Mouse (Mus musculus) retina, adult 2 months (tissue): ENCODE measurements at regions not wholly inside any gene's neighbourhood (a gene's known extent, or its start where the extent isn't known, plus 50 kb on each side); places are given as distances from the start of the nearest gene placed in this dataset.

Experiments used
- DNase-seq: peaks from one replicate; pipeline ENCODE4 v3.0.0-alpha.2; 2012; ENCODE audit warnings: low read depth, low spot score

- DNase-seq: no peak
Measured at GRCm38 (mm10) chr4:125765171-125765570, 259.2 kb upstream of the Csf3r start.

DNA sequence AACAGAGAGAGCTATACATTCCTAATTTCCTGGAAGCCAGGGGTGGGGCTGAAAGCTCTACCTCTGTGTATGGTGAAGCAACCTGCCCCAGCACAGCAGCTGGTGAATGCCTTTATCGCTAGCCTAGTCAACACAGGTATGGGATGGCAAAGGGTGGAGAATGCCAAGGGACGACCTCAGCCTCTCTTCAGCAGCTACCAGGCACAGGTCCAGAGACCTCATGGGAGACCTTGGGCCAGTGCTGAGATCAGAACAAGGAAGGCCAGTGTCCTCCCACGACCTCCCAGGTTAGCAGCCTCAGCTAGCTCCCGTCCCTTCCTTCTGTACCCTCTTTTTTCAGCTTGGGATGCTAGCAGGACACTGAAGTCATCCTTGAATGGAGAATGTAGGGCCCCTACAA lies 247.2 kb upstream of the Csf3r start:
- DNase-seq: no peak

DNA sequence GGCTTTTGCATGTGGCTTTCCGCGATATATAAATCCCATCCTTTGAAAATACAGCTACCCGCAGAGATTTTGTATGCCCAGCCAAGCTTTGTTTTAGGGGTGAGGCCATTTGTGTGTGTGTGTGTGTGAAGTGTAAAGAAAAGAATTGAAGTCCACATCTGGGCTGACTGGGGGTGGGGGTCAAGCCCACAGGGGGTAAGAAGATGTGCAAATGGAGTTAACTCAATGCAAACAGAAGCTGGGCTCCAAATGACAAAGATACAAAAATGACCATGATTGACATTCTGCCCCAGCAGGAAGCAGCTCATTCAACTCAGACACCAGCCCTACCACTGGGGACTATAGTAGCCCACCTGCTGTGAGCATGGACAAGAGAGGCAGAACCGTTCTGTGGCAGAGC lies 244.2 kb upstream of the Csf3r start:
- DNase-seq: no peak

- no peak for DNase-seq
Measured at GRCm38 (mm10) chr4:125780921-125781487, 243.3 kb upstream of the Csf3r start.

GRCm38 (mm10) chr4:125782346-125782745 lies 242.0 kb upstream of the Csf3r start:
- DNase-seq: no peak

- no peak for DNase-seq
Measured at GRCm38 (mm10) chr4:125786083-125786482, 238.3 kb upstream of the Csf3r start.

DNA sequence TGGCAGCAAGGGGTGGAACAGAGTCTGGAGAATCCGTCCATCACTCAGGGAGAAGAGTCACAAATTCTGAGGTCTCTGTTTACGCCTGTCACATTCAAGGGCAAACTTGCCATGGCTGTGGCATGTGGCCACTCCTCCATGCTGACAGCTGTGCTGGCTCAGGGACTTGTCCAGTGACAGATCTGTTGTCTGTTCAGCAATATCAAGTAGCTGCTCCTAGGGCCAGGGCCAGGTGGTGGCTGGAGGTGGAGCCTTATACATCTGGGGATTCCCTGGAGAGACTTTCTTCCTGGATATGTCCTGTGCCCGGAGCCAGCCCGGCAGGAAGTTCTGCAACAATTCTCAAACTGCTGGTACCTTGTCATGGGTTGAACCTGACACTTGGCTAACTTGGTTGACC lies 229.7 kb upstream of the Csf3r start:
- DNase-seq: no peak

GRCm38 (mm10) chr4:125807923-125808322 lies 216.4 kb upstream of the Csf3r start:
- no peak for DNase-seq

- no peak for DNase-seq
Measured at GRCm38 (mm10) chr4:125809446-125810108, 214.8 kb upstream of the Csf3r start.

DNA sequence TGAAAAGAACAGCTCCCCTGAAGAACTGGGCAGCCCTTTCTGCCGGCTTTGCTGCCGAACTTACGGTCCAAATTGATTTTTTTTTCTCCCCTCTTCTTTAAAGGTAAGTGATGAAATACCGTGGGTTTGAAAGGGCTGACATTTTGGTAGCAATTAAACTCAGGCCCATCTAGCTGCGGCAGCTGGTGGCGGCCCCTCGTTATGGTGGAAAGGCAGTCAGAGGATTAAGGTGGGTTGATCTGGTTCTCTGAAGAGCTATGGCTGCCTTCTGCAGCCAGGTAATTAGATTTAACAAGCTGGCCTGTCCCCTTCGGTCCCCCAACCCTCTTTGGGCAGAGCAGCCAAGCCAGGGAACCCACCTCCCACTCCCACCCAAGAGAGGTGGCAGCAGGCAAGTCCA lies 214.1 kb upstream of the Csf3r start:
- no peak for DNase-seq

DNA sequence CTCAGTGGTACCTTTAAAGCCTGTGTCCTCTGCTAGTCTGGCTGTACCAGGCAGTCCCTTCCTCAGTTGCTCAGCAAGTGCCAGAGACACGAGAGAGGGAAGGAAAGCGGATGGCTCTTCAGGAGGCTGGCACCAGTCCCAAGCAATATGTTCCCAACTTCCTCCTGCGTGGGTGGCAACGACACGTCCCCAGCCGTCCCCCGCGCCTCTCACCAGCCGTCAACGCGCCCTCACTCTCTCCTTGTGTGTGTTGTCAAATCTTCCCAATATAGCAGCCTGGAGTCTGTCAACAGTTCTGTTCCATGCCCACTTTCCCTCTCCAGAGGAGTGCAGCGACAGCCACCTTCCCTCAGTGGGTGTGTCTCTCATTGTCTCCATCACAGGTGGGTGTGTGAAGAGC lies 210.0 kb upstream of the Csf3r start:
- DNase-seq: no peak

DNA sequence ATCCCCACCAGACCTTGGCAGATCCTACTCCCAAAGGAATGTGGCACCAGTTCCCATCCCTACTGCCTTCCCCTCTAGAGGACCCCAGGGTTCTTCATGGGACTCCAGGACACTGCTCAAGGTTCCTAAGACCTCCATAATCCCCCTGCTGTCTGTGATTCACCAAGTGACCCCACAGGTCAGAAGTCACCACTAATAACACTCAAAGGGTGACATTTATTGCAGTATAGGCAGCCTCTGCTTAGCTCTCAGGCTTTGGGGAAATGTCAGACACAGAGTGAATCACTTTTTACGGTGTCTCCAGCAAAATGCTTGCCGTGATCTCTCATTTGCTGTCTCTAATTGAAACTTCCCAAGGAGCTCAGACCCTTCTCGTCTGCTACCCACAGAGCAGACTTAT lies 209.1 kb upstream of the Csf3r start:
- DNase-seq: no peak

- DNase-seq: no peak
Measured at GRCm38 (mm10) chr4:125824525-125824924, 199.8 kb upstream of the Csf3r start.

DNA sequence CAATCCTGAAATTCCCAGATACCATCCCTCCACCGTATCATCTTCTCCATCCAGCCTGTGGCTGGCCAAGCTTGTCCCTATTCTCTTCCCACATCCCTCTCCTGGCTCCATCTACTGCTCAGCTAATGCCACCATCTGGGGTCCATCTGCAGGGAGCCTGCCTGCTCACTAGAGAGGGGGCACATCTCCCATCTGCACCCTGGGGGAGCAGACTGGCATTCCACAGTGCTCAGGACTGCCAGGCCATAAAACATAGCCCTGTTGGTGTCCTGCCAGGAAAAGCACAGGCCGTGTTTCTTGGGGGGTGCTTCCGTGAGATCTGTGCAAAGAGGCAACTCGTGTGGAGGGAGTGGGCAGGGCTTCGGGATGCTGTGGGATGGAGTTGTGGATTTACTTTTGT lies 197.9 kb upstream of the Csf3r start:
- DNase-seq: no peak

- no peak for DNase-seq
Measured at GRCm38 (mm10) chr4:125835250-125835649, 189.1 kb upstream of the Csf3r start.

DNA sequence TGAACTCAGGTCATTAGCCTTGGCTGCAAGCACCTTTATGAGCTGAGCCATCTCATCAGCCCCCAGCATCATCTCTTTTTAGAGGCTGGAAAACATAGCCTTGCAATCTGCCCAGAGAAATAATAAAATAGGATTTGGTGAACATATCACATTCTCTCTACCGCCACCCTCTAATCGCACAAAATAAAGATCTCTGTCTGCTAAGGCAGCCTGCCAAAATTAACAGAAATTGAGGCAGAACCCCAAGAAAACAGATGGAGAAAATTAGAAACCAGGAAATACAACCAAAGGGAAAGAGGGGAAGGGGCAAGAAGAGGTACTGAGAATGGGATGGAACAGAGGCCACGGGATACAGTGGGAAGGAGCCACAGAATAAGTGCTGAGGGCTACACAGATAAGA lies 176.8 kb upstream of the Csf3r start:
- no peak for DNase-seq

GRCm38 (mm10) chr4:125850300-125850699 lies 174.1 kb upstream of the Csf3r start:
- peak; percentile 16 for DNase-seq

DNA sequence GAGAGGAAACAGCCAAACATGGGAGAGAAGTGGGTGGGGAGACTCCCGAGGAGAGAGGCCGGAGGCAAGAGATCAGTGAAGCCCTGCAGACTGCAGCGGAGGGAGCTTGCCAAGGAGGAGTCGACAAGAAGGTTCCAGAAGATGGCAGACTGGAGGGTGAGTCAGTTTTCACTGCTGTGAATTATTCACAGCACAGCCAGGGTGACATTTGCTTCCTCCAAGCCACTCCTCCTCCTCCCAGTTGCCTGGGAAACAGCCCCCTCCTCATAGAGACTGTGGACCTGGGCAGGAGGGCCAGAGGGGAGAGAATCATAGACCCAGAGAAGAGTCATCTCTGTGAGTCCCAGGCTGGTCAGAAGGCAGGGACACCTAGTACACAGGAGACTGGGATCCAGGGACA lies 171.8 kb upstream of the Csf3r start:
- no peak for DNase-seq

GRCm38 (mm10) chr4:125855983-125856591 lies 168.3 kb upstream of the Csf3r start:
- DNase-seq: no peak

DNA sequence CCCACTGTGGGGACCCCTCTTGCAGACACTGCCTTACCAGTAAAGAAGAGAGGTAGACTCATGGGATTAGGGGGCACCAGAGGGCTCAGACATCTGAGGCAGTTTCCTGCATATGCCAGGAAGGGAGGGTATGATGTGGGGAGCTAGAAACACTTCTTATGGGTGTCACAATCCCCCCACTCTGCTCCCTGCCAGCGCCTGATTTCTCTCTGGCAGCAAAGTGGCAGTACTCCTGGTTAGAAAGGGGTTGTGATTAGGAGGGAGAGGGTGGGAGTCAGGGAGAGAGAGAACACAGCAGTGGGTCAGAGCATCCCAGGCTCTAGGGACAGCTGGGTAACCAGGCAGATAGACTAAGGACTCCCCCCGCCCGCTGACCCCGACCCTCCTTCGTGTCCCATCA lies 167.6 kb upstream of the Csf3r start:
- DNase-seq: no peak

GRCm38 (mm10) chr4:125865057-125865456 lies 159.3 kb upstream of the Csf3r start:
- no peak for DNase-seq

GRCm38 (mm10) chr4:125865728-125866127 lies 158.6 kb upstream of the Csf3r start:
- no peak for DNase-seq

DNA sequence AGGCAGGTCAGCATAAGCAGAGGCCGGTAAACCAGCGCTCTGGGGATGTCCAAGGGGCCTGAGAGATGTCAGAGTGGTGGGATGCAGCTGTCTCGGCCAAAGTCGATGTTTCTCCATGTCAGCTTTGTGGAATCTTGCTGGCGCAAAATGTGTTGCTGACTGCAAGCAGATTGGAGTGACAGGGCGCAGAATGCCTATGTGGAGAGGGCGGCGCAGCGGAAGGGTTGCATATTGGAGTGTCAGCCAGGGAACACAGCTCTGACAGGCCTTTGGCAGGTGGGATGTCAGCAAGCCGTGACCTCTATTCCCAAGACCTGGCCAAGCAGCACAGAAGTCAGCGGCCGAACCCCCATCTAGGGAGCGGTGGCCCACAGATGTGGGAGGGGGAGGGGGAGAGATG lies 153.1 kb upstream of the Csf3r start:
- no peak for DNase-seq
